Mouse (Mus musculus) left cerebral cortex, postnatal 4 days (tissue): ENCODE results near the gene BC052040. TPM values are rescaled to one million over a fixed set of nuclear protein-coding genes. Genes with fewer than 3 reads are reported as not detected.
A peak's percentile ranks its signal among the peaks of the same experiment; 100 is the strongest.

Experiments used
- DNase-seq: peaks from one replicate; pipeline ENCODE4 v3.0.0-alpha.2; 2022
- intact Hi-C: fragments of 180-260 bp; cut with DNase I; formaldehyde crosslinking; loops from one replicate; pipeline ENCODE4 v1.15.1; 2025
- total RNA-seq, 2 experiments: library from RNA; stranded (reverse); gene quantifications; 2 replicates each; pipeline ENCODE4 v1.2.3; 2021

BC052040 gene
- total RNA-seq, 2 experiments from 2014 or later: 14.8 to 15.6 TPM

- intact Hi-C loops: no loop called here
- no peak for DNase-seq
Observed at GRCm38 (mm10) chr2:115600724-115601123, 19.2 kb downstream of the BC052040 start.

GRCm38 (mm10) chr2:115601280-115601679, 19.8 kb downstream of the BC052040 start:
- no peak for DNase-seq
- intact Hi-C loops: no loop called here

- intact Hi-C loops: no loop called here
Observed at GRCm38 (mm10) chr2:115602116-115602515, 20.6 kb downstream of the BC052040 start.

GRCm38 (mm10) chr2:115604132-115604531, 22.6 kb downstream of the BC052040 start:
- intact Hi-C loops: no loop called here
- no peak for DNase-seq

More at GRCm38 (mm10) chr2:115602116-115602515, 20.6 kb downstream of the BC052040 start:
- no peak for DNase-seq

GRCm38 (mm10) chr2:115605829-115606336, 24.4 kb downstream of the BC052040 start:
- no peak for DNase-seq
- intact Hi-C loops: no loop called here

- no peak for DNase-seq
- intact Hi-C loops: no loop called here
Observed at GRCm38 (mm10) chr2:115609020-115609419, 27.5 kb downstream of the BC052040 start.

GRCm38 (mm10) chr2:115610092-115610491, 28.6 kb downstream of the BC052040 start:
- DNase-seq: no peak
- intact Hi-C loops: no loop called here

- no peak for DNase-seq
- intact Hi-C loops: no loop called here
Observed at GRCm38 (mm10) chr2:115610503-115610902, 29.0 kb downstream of the BC052040 start.

- intact Hi-C loops: no loop called here
- no peak for DNase-seq
Observed at GRCm38 (mm10) chr2:115613830-115614520, 32.5 kb downstream of the BC052040 start.

GRCm38 (mm10) chr2:115628471-115628870, 47.0 kb downstream of the BC052040 start:
- intact Hi-C loops: no loop called here
- no peak for DNase-seq

GRCm38 (mm10) chr2:115631031-115631434, 49.5 kb downstream of the BC052040 start:
- peak; percentile 40 for DNase-seq
- intact Hi-C loops: no loop called here

- intact Hi-C loops: no loop called here
- DNase-seq: no peak
Observed at GRCm38 (mm10) chr2:115631826-115632225, 50.3 kb downstream of the BC052040 start.

- intact Hi-C loops: no loop called here
- no peak for DNase-seq
Observed at GRCm38 (mm10) chr2:115650203-115650602, 68.7 kb downstream of the BC052040 start.

GRCm38 (mm10) chr2:115659712-115660111, 78.2 kb downstream of the BC052040 start:
- DNase-seq: no peak
- intact Hi-C loops: no loop called here

- DNase-seq: no peak
- intact Hi-C loops: no loop called here
Observed at GRCm38 (mm10) chr2:115660213-115661120, 79.0 kb downstream of the BC052040 start.

- intact Hi-C loops: no loop called here
- DNase-seq: no peak
Observed at GRCm38 (mm10) chr2:115667516-115667915, 86.0 kb downstream of the BC052040 start.

- DNase-seq: no peak
- intact Hi-C loops: no loop called here
Observed at GRCm38 (mm10) chr2:115673054-115673660, 91.6 kb downstream of the BC052040 start.

- intact Hi-C loops: no loop called here
- no peak for DNase-seq
Observed at GRCm38 (mm10) chr2:115678786-115679185, 97.3 kb downstream of the BC052040 start.

- DNase-seq: no peak
- intact Hi-C loops: no loop called here
Observed at GRCm38 (mm10) chr2:115685250-115685649, 103.7 kb downstream of the BC052040 start.

GRCm38 (mm10) chr2:115687612-115688011, 106.1 kb downstream of the BC052040 start:
- no peak for DNase-seq
- intact Hi-C loops: no loop called here

GRCm38 (mm10) chr2:115688282-115688681, 106.8 kb downstream of the BC052040 start:
- intact Hi-C loops: no loop called here
- DNase-seq: no peak
